Mouse (Mus musculus) midbrain, embryonic 16.5 days (tissue): Measurements from ENCODE around the gene Meis3. TPM values are rescaled to one million over a fixed set of nuclear protein-coding genes. Genes with fewer than 3 reads are reported as not detected.

Experiments used
- ATAC-seq: fragments of 200-750 bp; cut with Nextera tagmentation; 2 replicates; pipeline ENCODE4 v1.8.0; 2017; ENCODE audit warnings: moderate TSS enrichment
- H3K27ac ChIP-seq: fragments of 300-500 bp; sonication (generic); 2 replicates; pipeline ENCODE4 v1.5.1; 2014; ENCODE audit warnings: mild to moderate bottlenecking, low read length, mixed read lengths
- H3K27me3 ChIP-seq: fragments of 300-500 bp; sonication (generic); 2 replicates; pipeline ENCODE4 v1.6.1; 2014; ENCODE audit warnings: low read depth, low read length, mixed read lengths; ENCODE audit not compliant: control insufficient read depth, insufficient read depth
- H3K36me3 ChIP-seq: fragments of 300-500 bp; sonication (generic); 2 replicates; pipeline ENCODE4 v1.6.1; 2014; ENCODE audit warnings: mild to moderate bottlenecking, low read length, moderate library complexity, mixed read lengths; ENCODE audit not compliant: control insufficient read depth, insufficient read depth
- H3K4me1 ChIP-seq: fragments of 300-500 bp; sonication (generic); 2 replicates; pipeline ENCODE4 v1.6.1; 2014; ENCODE audit warnings: mild to moderate bottlenecking, low read length, mixed read lengths; ENCODE audit not compliant: control insufficient read depth, insufficient read depth
- H3K4me2 ChIP-seq: fragments of 300-500 bp; sonication (generic); 2 replicates; pipeline ENCODE4 v1.6.1; 2014; ENCODE audit warnings: mild to moderate bottlenecking, low read length, mixed read lengths
- H3K4me3 ChIP-seq: fragments of 300-500 bp; sonication (generic); 2 replicates; pipeline ENCODE4 v1.5.1; 2014; ENCODE audit warnings: low read depth, mild to moderate bottlenecking, low read length, moderate library complexity, mixed read lengths
- H3K9ac ChIP-seq: fragments of 300-500 bp; sonication (generic); 2 replicates; pipeline ENCODE4 v1.6.1; 2014; ENCODE audit warnings: low read depth, low read length, mixed read lengths
- H3K9me3 ChIP-seq: fragments of 300-500 bp; sonication (generic); replicated peaks from 2 replicates; pipeline ENCODE4 v1.6.1; 2014; ENCODE audit warnings: mild to moderate bottlenecking, low read length, mixed read lengths; ENCODE audit not compliant: control insufficient read depth, poor library complexity, severe bottlenecking
- WGBS: fragments of 180-500 bp; shearing (Covaris S2); extraction: QIAGEN DNeasy Blood & Tissue Kit; methylation state at CpG from one replicate; pipeline ENCODE4 v1.1.7; 2014; 5-methylcytosine and 5-hydroxymethylcytosine counted together
- polyA plus RNA-seq: library from polyadenylated mRNA; unstranded; fragments of >200 nt; fragmentation: Nextera tagmentation; extraction: Ambion mirVana; gene quantifications from 2 replicates; pipeline ENCODE4 v1.2.1, GENCODE M21; 2015

Meis3 gene
- 143 and 147 TPM in 2 replicates for polyA plus RNA-seq

DNA sequence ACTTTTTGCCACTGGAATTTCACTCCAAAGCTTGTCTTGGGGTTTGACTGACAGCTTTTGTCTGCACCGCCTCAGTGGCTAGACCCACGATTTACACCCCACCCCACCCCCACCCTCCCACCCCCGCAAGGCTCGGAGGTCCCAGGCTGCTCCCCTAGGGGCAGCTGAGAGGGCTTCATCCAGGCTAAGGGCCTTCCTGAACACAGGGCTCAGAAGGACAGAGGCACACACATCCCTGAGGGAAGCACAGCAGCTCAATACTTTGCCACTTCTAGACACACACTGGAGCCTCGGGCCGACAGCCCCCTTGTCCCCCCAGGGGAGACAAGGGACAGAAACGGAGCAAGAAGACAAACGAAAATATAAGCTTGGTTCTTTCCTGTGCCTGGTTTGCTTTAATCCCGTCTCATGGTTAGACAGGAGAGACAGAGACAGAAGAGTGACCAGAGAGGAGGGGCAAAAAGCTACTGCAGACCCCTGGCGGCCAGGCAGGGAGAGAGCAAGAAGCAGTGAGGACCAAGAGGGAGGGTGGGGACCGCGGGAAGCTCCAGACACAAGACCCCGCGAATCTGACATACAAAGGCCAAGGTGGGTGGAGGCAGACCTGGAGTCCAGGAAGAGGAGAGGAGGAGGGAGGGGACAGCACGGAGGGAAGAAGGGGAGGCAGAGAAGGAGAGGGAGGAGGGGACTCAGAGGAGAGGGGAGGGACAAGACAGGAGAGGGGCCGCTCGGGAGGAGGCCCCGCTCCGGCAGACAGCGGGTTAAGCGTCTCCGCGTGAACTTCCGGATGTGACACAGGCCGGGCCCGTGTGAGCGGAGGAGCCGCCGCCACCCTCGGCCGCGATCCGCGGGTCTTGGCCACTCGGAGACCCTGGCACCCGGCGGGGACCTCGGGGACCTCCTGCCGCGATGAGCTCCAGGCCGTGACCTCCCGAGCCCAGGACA is at the start of gene Meis3:
Meis3 (plus strand) TSS at position 494 of the 945 bp plus-strand sequence.
- peak; percentile 92 for ATAC-seq
- peaks cover 35% of the 10 kb centered on the region for H3K4me1 ChIP-seq
- H3K27ac ChIP-seq, result peak within 1 kb of the TSS; percentile 86

DNA sequence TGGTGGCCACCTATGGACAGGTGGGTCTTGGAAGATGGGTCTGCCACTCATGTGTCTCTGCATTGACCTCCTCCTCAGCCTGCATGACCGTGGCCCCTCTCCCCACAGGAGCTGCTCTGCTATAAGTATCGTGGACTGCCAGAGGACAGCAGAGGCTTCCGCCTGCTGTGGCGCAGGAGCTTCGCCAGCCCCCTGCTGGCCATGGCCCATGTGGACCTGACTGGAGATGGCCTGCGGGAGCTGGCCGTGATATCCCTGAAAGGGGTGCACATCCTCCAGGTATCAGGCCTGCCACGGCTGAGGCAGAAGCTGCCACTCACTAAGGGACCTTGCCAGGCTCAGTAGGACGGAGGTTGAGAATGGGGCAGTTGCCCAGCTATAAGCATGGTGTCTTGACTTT is 49.1 kb upstream of the Meis3 start:
- no peaks in the 10 kb centered on the region for H3K9me3 ChIP-seq
- no peak overlapping the region for H3K4me2 ChIP-seq
- H3K9ac ChIP-seq, result no peak overlapping the region
- no peaks in the 10 kb centered on the region for H3K27me3 ChIP-seq
- no peak overlapping the region for H3K27ac ChIP-seq
- peaks cover 15% of the 10 kb centered on the region for H3K4me1 ChIP-seq
- ATAC-seq, result no peak
- WGBS, result 80% methylated on average over 9 of the region's 9 CpGs
- no peak overlapping the region for H3K4me3 ChIP-seq
- H3K36me3 ChIP-seq, result peaks cover 3% of the 10 kb centered on the region; the same call in 1 of the 2 replicates

More for the DNA sequence above, at the start of gene Meis3:
- Histone ChIP-seq H3K4me3 (peak within 1 kb of the TSS; percentile 89), H3K4me2 (peak within 1 kb of the TSS; percentile 88), H3K36me3 (peaks cover 22% of the 10 kb centered on the region), H3K9me3 (no peaks in the 10 kb centered on the region), H3K9ac (peak within 1 kb of the TSS; percentile 96), H3K27me3 (no peaks in the 10 kb centered on the region)
- WGBS, result 1% methylated on average over 36 of the region's 42 CpGs

GRCm38 (mm10) chr7:16128344-16128743 is 46.5 kb upstream of the Meis3 start:
- H3K36me3 ChIP-seq, result peaks cover 3% of the 10 kb centered on the region; the same call in 1 of the 2 replicates
- no peaks in the 10 kb centered on the region for H3K9me3 ChIP-seq
- no peak overlapping the region for H3K9ac ChIP-seq
- H3K27me3 ChIP-seq, result no peaks in the 10 kb centered on the region
- no peak overlapping the region for H3K4me2 ChIP-seq
- peaks cover 31% of the 10 kb centered on the region for H3K4me1 ChIP-seq
- 70% methylated on average over 6 of the region's 6 CpGs for WGBS
- no peak overlapping the region for H3K27ac ChIP-seq
- no peak for ATAC-seq
- no peak overlapping the region for H3K4me3 ChIP-seq

GRCm38 (mm10) chr7:16128899-16129298 is 46.0 kb upstream of the Meis3 start:
- peak overlapping the region; percentile 74 for H3K4me2 ChIP-seq
- WGBS, result 56% methylated on average over 5 of the region's 5 CpGs
- no peaks in the 10 kb centered on the region for H3K9me3 ChIP-seq
- peak overlapping the region; percentile 75 for H3K27ac ChIP-seq
- peaks cover 31% of the 10 kb centered on the region for H3K4me1 ChIP-seq
- no peaks in the 10 kb centered on the region for H3K27me3 ChIP-seq
- no peak; the same call in 1 of the 2 replicates for ATAC-seq
- peak overlapping the region; percentile 78 for H3K9ac ChIP-seq
- peaks cover 3% of the 10 kb centered on the region; the same call in 1 of the 2 replicates for H3K36me3 ChIP-seq
- peak overlapping the region; percentile 61 for H3K4me3 ChIP-seq

- 1% methylated on average over 12 of the region's 12 CpGs for WGBS
- peak within 1 kb of the TSS; percentile 79 for H3K27ac ChIP-seq
- ATAC-seq, result peak; percentile 88
- no peaks in the 10 kb centered on the region for H3K27me3 ChIP-seq
- H3K4me3 ChIP-seq, result peak within 1 kb of the TSS; percentile 61
- H3K36me3 ChIP-seq, result peaks cover 3% of the 10 kb centered on the region; the same call in 1 of the 2 replicates
- H3K9ac ChIP-seq, result peak within 1 kb of the TSS; percentile 78
- peak within 1 kb of the TSS; percentile 74 for H3K4me2 ChIP-seq
- peaks cover 36% of the 10 kb centered on the region for H3K4me1 ChIP-seq
- no peaks in the 10 kb centered on the region for H3K9me3 ChIP-seq
Measured at GRCm38 (mm10) chr7:16129421-16129845, 45.5 kb upstream of the Meis3 start, which contains the start of gene Slc8a2. TSS of gene Slc8a2 (plus strand) at chr7:16129826.

DNA sequence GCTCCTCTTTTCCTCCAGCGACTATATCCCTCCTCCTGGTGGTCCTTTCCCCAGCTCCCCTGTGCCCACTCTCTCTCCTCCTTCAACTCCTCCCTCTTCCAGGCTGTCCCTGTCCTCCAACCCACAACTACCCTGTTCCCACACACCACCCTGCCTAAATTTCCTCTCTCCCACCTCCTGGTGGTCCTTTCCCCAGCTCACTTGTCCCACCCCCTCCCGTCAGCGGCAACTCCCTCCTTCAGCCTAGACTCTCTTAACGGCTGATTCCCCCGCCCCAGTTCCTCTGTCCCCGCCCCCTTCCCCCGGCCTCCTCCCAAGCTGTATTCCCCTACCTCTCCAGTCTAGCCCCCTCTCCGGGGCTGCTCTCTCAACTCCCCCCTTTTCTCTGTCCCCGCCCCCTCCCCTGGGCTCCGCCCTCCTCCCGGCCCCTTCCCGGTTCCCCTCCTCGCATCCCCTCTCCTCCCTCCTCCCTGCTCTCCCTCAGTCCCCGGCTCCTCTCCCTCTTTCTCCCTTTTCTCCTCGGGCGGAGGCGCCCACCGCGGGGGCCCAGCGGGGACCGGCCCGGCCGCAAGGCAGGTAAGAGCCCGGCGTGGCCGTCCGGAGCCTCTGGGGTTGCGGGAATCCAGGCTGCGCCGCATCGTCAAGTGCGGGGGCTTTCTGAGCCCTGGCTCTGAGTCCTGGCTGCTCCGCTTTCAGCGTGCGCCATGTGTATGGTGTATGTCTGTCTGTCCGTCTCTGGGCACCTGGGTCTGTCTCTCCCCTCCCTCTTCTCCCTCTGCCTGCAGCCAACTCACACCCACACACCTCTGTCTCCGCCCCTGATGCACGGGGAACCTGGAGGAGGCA is 44.8 kb upstream of the Meis3 start:
- peak; percentile 74 for ATAC-seq
- peak overlapping the region; percentile 78 for H3K9ac ChIP-seq
- peak overlapping the region; percentile 74 for H3K4me2 ChIP-seq
- no peaks in the 10 kb centered on the region for H3K9me3 ChIP-seq
- peak overlapping the region; percentile 61 for H3K4me3 ChIP-seq
- peaks cover 42% of the 10 kb centered on the region for H3K4me1 ChIP-seq
- H3K27me3 ChIP-seq, result no peaks in the 10 kb centered on the region
- peak overlapping the region; percentile 79 for H3K27ac ChIP-seq
- peaks cover 3% of the 10 kb centered on the region; the same call in 1 of the 2 replicates for H3K36me3 ChIP-seq
- WGBS, result under 1% methylated on average over 36 of the region's 38 CpGs

- no peaks in the 10 kb centered on the region for H3K27me3 ChIP-seq
- H3K9me3 ChIP-seq, result no peaks in the 10 kb centered on the region
- H3K36me3 ChIP-seq, result no peaks in the 10 kb centered on the region; the same call in 1 of the 2 replicates
- H3K27ac ChIP-seq, result peak overlapping the region; percentile 79; the same call in 1 of the 2 replicates
- ATAC-seq, result no peak
- peak overlapping the region; percentile 74 for H3K4me2 ChIP-seq
- 38% methylated on average over 13 of the region's 13 CpGs for WGBS
- peaks cover 43% of the 10 kb centered on the region for H3K4me1 ChIP-seq
- H3K4me3 ChIP-seq, result peak overlapping the region; percentile 61
- peak overlapping the region; percentile 78 for H3K9ac ChIP-seq
Measured at GRCm38 (mm10) chr7:16130956-16131634, 43.8 kb upstream of the Meis3 start.

GRCm38 (mm10) chr7:16132161-16132581 is 42.7 kb upstream of the Meis3 start:
- H3K4me3 ChIP-seq, result no peak overlapping the region
- no peak overlapping the region; the same call in 1 of the 2 replicates for H3K27ac ChIP-seq
- H3K4me2 ChIP-seq, result peak overlapping the region; percentile 74
- no peaks in the 10 kb centered on the region; the same call in 1 of the 2 replicates for H3K36me3 ChIP-seq
- H3K4me1 ChIP-seq, result peaks cover 43% of the 10 kb centered on the region
- 10% methylated on average over 7 of the region's 7 CpGs for WGBS
- H3K27me3 ChIP-seq, result no peaks in the 10 kb centered on the region
- peak overlapping the region; percentile 44 for H3K9ac ChIP-seq
- no peak for ATAC-seq
- H3K9me3 ChIP-seq, result no peaks in the 10 kb centered on the region
